Mouse (Mus musculus): ENCODE measurements around the gene Eif2ak3. TPM values are rescaled to one million over a fixed set of nuclear protein-coding genes. Genes with fewer than 3 reads are reported as not detected.

The Eif2ak3 gene
- polyA plus RNA-seq, 1 experiment from 2014 or later, result 8.4 TPM

GRCm38 (mm10) chr6:70887993-70888392, 43.7 kb downstream of the Eif2ak3 start:
- Histone ChIP-seq H3K4me3 (ENCODE audit: low read depth, low read length) (no peak overlapping the region), H3K4me1 (ENCODE audit: control insufficient read depth, insufficient read depth, low read length) (no peaks in the 10 kb centered on the region), H3K9me3 (replicated peaks; ENCODE audit: control insufficient read depth, low read length) (no peaks in the 10 kb centered on the region), H3K9ac (replicated peaks; ENCODE audit: low read length) (no peak overlapping the region), H3K27ac (replicated peaks; ENCODE audit: low read depth, low read length) (no peak overlapping the region), H3K4me2 (ENCODE audit: low read depth, low read length) (no peak overlapping the region), H3K36me3 (replicated peaks; ENCODE audit: control insufficient read depth, insufficient read depth, low read depth, low read length) (no peaks in the 10 kb centered on the region; the same call in 1 of the 2 replicates), H3K27me3 (ENCODE audit: control insufficient read depth, insufficient read depth, low read length) (no peaks in the 10 kb centered on the region)
- ATAC-seq (replicated peaks; ENCODE audit: insufficient number of reproducible peaks, low FRiP score, low TSS enrichment, low read depth) (no peak), DNase-seq (ENCODE audit: low spot score) (no peak)
- 89% methylated on average over 11 of the region's 11 CpGs for WGBS

DNA sequence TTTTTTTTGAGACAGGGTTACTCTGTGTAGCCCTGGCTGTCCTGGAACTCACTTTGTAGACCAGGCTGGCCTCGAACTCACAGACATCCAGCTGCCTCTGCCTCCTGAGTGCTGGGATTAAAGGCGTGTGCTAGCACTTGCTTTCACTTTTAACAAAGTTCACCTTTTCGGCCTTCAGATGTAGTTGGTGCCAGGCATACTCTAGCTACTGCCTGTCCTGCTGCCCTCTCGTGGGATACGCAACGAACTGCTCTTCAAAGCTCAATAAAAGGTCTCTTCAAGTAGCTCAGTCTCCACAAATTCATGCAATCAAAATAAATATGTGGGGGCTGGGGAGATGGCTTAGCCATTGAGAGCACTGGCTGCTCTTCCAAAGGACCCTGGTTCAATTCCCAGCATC, 53.9 kb downstream of the Eif2ak3 start:
- Histone ChIP-seq H3K36me3 (replicated peaks; ENCODE audit: control insufficient read depth, insufficient read depth, low read depth, low read length) (no peaks in the 10 kb centered on the region), H3K9ac (replicated peaks; ENCODE audit: low read length) (no peak overlapping the region)
- WGBS, result 78% methylated on average over 6 of the region's 6 CpGs

DNA sequence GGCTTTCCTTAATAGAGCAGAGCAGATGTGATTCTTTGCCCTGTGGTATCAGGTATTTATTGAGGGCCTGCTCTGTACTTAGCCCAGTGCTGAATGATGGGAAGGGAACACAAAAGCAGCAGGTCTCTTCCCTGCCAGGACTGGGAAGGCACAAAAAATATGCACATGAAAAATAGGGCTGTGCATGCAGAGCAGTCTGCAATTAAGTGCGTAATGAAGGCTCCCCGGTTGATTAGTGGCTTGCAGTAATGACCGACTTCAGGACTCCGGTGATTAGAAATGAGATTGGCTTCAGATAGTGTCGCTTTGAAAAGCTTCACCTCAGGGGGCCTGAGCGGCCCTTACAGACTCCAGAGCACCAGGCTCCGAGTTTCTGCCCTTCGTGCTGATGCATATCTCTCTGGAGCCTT, 55.3 kb downstream of the Eif2ak3 start:
- ATAC-seq (replicated peaks; ENCODE audit: insufficient number of reproducible peaks, low FRiP score, low TSS enrichment, low read depth), result no peak
- WGBS, result 45% methylated on average over 8 of the region's 8 CpGs
- no peak overlapping the region for H3K27ac ChIP-seq (replicated peaks; ENCODE audit: low read depth, low read length)

More for the DNA sequence above, 53.9 kb downstream of the Eif2ak3 start:
- H3K4me3 ChIP-seq (ENCODE audit: low read depth, low read length), result no peak overlapping the region
- DNase-seq (ENCODE audit: low spot score), result no peak
- H3K9me3 ChIP-seq (replicated peaks; ENCODE audit: control insufficient read depth, low read length), result no peaks in the 10 kb centered on the region
- H3K4me2 ChIP-seq (ENCODE audit: low read depth, low read length), result no peak overlapping the region
- no peak overlapping the region for H3K27ac ChIP-seq (replicated peaks; ENCODE audit: low read depth, low read length)
- H3K4me1 ChIP-seq (ENCODE audit: control insufficient read depth, insufficient read depth, low read length), result no peaks in the 10 kb centered on the region
- H3K27me3 ChIP-seq (ENCODE audit: control insufficient read depth, insufficient read depth, low read length), result no peaks in the 10 kb centered on the region
- ATAC-seq (replicated peaks; ENCODE audit: insufficient number of reproducible peaks, low FRiP score, low TSS enrichment, low read depth), result no peak

DNA sequence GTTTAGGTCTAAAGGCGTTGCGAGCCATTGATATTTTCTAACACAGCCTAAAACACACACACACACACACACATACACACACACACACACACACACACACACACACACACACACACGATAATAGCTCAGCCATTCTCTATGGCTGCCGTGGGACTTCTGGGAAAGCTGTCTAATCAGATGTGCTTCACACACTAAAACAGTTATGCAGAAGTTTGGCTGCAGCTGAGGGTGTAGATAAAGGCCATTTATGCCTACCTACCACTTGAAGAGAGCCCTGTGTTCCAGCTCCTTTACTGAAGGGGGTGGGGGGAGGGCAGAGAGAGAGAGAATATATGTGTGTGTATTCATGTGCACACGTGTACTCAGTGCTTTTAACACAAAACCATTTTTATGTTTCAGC, 59.4 kb downstream of the Eif2ak3 start:
- Histone ChIP-seq H3K9me3 (replicated peaks; ENCODE audit: control insufficient read depth, low read length) (no peaks in the 10 kb centered on the region), H3K4me1 (ENCODE audit: control insufficient read depth, insufficient read depth, low read length) (no peaks in the 10 kb centered on the region), H3K4me2 (ENCODE audit: low read depth, low read length) (no peak overlapping the region), H3K36me3 (replicated peaks; ENCODE audit: control insufficient read depth, insufficient read depth, low read depth, low read length) (peaks cover 4% of the 10 kb centered on the region; the same call in 1 of the 2 replicates), H3K9ac (replicated peaks; ENCODE audit: low read length) (no peak overlapping the region), H3K27ac (replicated peaks; ENCODE audit: low read depth, low read length) (no peak overlapping the region), H3K27me3 (ENCODE audit: control insufficient read depth, insufficient read depth, low read length) (no peaks in the 10 kb centered on the region), H3K4me3 (ENCODE audit: low read depth, low read length) (no peak overlapping the region)
- 93% methylated on average over 5 of the region's 5 CpGs for WGBS
- ATAC-seq (replicated peaks; ENCODE audit: insufficient number of reproducible peaks, low FRiP score, low TSS enrichment, low read depth) (no peak), DNase-seq (ENCODE audit: low spot score) (no peak)

More for the DNA sequence above, 55.3 kb downstream of the Eif2ak3 start:
- no peak for DNase-seq (ENCODE audit: low spot score)
- Histone ChIP-seq H3K4me1 (ENCODE audit: control insufficient read depth, insufficient read depth, low read length) (no peaks in the 10 kb centered on the region), H3K4me2 (ENCODE audit: low read depth, low read length) (no peak overlapping the region), H3K36me3 (replicated peaks; ENCODE audit: control insufficient read depth, insufficient read depth, low read depth, low read length) (peaks cover 4% of the 10 kb centered on the region; the same call in 1 of the 2 replicates), H3K27me3 (ENCODE audit: control insufficient read depth, insufficient read depth, low read length) (no peaks in the 10 kb centered on the region), H3K9me3 (replicated peaks; ENCODE audit: control insufficient read depth, low read length) (no peaks in the 10 kb centered on the region), H3K4me3 (ENCODE audit: low read depth, low read length) (no peak overlapping the region), H3K9ac (replicated peaks; ENCODE audit: low read length) (no peak overlapping the region)

DNA sequence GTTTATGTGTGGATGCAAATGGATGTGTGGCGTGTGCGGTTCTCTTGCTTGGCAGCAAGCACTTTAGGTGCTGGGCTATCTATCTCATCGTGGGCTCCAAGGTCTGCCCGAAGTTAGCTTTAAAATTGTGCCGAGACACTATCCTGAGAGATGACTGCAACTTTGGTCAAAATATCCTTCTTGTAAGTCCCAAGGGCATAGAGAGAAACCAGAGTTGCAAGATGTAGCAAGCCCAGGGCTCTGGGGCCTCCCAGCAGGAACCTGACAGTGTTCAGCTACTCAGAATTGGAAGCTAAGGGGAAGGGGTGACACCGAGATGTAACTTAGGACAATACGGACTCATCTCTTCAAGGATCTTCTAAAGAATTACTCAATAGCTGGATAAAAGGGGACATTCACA, 65.3 kb downstream of the Eif2ak3 start:
- Histone ChIP-seq H3K4me1 (ENCODE audit: control insufficient read depth, insufficient read depth, low read length) (no peaks in the 10 kb centered on the region), H3K36me3 (replicated peaks; ENCODE audit: control insufficient read depth, insufficient read depth, low read depth, low read length) (no peaks in the 10 kb centered on the region; the same call in 1 of the 2 replicates), H3K9me3 (replicated peaks; ENCODE audit: control insufficient read depth, low read length) (no peaks in the 10 kb centered on the region), H3K9ac (replicated peaks; ENCODE audit: low read length) (no peak overlapping the region), H3K27me3 (ENCODE audit: control insufficient read depth, insufficient read depth, low read length) (no peaks in the 10 kb centered on the region; the same call in 1 of the 2 replicates), H3K4me2 (ENCODE audit: low read depth, low read length) (no peak overlapping the region), H3K4me3 (ENCODE audit: low read depth, low read length) (no peak overlapping the region), H3K27ac (replicated peaks; ENCODE audit: low read depth, low read length) (no peak overlapping the region)
- WGBS, result 88% methylated on average over 7 of the region's 7 CpGs
- no peak for DNase-seq (ENCODE audit: low spot score)
- no peak for ATAC-seq (replicated peaks; ENCODE audit: insufficient number of reproducible peaks, low FRiP score, low TSS enrichment, low read depth)

GRCm38 (mm10) chr6:70910285-70910684, 66.0 kb downstream of the Eif2ak3 start:
- DNase-seq (ENCODE audit: low spot score), result no peak
- no peak for ATAC-seq (replicated peaks; ENCODE audit: insufficient number of reproducible peaks, low FRiP score, low TSS enrichment, low read depth)
- H3K9me3 ChIP-seq (replicated peaks; ENCODE audit: control insufficient read depth, low read length), result no peaks in the 10 kb centered on the region
- H3K4me3 ChIP-seq (ENCODE audit: low read depth, low read length), result no peak overlapping the region
- no peak overlapping the region for H3K4me2 ChIP-seq (ENCODE audit: low read depth, low read length)
- H3K27me3 ChIP-seq (ENCODE audit: control insufficient read depth, insufficient read depth, low read length), result no peaks in the 10 kb centered on the region; the same call in 1 of the 2 replicates
- WGBS, result 79% methylated on average over 4 of the region's 4 CpGs
- no peaks in the 10 kb centered on the region for H3K4me1 ChIP-seq (ENCODE audit: control insufficient read depth, insufficient read depth, low read length)
- no peaks in the 10 kb centered on the region; the same call in 1 of the 2 replicates for H3K36me3 ChIP-seq (replicated peaks; ENCODE audit: control insufficient read depth, insufficient read depth, low read depth, low read length)
- H3K9ac ChIP-seq (replicated peaks; ENCODE audit: low read length), result no peak overlapping the region
- no peak overlapping the region for H3K27ac ChIP-seq (replicated peaks; ENCODE audit: low read depth, low read length)

- Histone ChIP-seq H3K4me2 (ENCODE audit: low read depth, low read length) (peak overlapping the region; percentile 26; the same call in 1 of the 2 replicates), H3K4me1 (ENCODE audit: control insufficient read depth, insufficient read depth, low read length) (no peaks in the 10 kb centered on the region), H3K36me3 (replicated peaks; ENCODE audit: control insufficient read depth, insufficient read depth, low read depth, low read length) (no peaks in the 10 kb centered on the region), H3K4me3 (ENCODE audit: low read depth, low read length) (no peak overlapping the region), H3K27ac (replicated peaks; ENCODE audit: low read depth, low read length) (no peak overlapping the region), H3K27me3 (ENCODE audit: control insufficient read depth, insufficient read depth, low read length) (no peaks in the 10 kb centered on the region; the same call in 1 of the 2 replicates), H3K9me3 (replicated peaks; ENCODE audit: control insufficient read depth, low read length) (no peaks in the 10 kb centered on the region), H3K9ac (replicated peaks; ENCODE audit: low read length) (no peak overlapping the region)
- WGBS, result 8% methylated on average over 20 of the region's 20 CpGs
- peak; percentile 17 for DNase-seq (ENCODE audit: low spot score)
- ATAC-seq (replicated peaks; ENCODE audit: insufficient number of reproducible peaks, low FRiP score, low TSS enrichment, low read depth), result no peak
These were observed 67.5 kb downstream of the Eif2ak3 start for GRCm38 (mm10) chr6:70911668-70912395.

DNA sequence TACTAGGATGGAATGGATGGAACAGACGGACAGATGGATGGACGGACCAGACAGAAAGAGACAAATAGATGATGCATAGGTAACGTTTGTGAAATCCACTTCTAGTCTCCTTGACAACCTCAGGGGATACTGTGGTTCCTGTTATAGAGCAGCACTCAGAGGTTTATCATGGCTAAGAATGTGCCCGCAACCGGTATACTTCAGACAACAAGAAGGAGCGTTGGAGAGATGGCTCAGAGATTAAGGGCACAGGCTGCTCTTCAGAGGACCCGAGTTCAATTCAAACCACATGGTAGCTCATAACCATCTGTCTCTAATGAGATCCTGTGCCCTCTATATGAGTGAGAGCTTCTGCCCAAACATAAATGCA, 68.1 kb downstream of the Eif2ak3 start:
- no peak overlapping the region for H3K4me2 ChIP-seq (ENCODE audit: low read depth, low read length)
- no peaks in the 10 kb centered on the region; the same call in 1 of the 2 replicates for H3K27me3 ChIP-seq (ENCODE audit: control insufficient read depth, insufficient read depth, low read length)
- no peak for ATAC-seq (replicated peaks; ENCODE audit: insufficient number of reproducible peaks, low FRiP score, low TSS enrichment, low read depth)
- H3K4me1 ChIP-seq (ENCODE audit: control insufficient read depth, insufficient read depth, low read length), result no peaks in the 10 kb centered on the region
- no peak overlapping the region for H3K9ac ChIP-seq (replicated peaks; ENCODE audit: low read length)
- H3K27ac ChIP-seq (replicated peaks; ENCODE audit: low read depth, low read length), result no peak overlapping the region
- 60% methylated on average over 7 of the region's 7 CpGs for WGBS
- no peak overlapping the region for H3K4me3 ChIP-seq (ENCODE audit: low read depth, low read length)
- no peaks in the 10 kb centered on the region for H3K36me3 ChIP-seq (replicated peaks; ENCODE audit: control insufficient read depth, insufficient read depth, low read depth, low read length)
- no peak for DNase-seq (ENCODE audit: low spot score)
- no peaks in the 10 kb centered on the region for H3K9me3 ChIP-seq (replicated peaks; ENCODE audit: control insufficient read depth, low read length)

All from embryonic facial prominence, embryonic 11.5 days (tissue).